Mouse (Mus musculus) heart, postnatal 14 days (tissue): ENCODE results near the gene Fam168a. TPM values are rescaled to one million over a fixed set of nuclear protein-coding genes. Genes with fewer than 3 reads are reported as not detected.
A peak's percentile ranks its signal among the peaks of the same experiment; 100 is the strongest.
"Not testable (repeated sequence)": the region's sequence is repeated elsewhere in the genome, so short reads cannot be mapped to it uniquely, and the experiment has no call there.

ENCODE experiments used
- DNase-seq, 2 experiments: peaks; one replicate each; pipeline ENCODE4 v3.0.0; 2021 to 2022
- intact Hi-C: fragments of 180-260 bp; cut with DNase I; formaldehyde crosslinking; loops from one replicate; pipeline ENCODE4 v1.15.1; 2025
- total RNA-seq, 2 experiments: library from RNA; stranded (reverse); gene quantifications; 2 replicates each; pipeline ENCODE4 v1.2.3; 2021

The Fam168a gene
- total RNA-seq, 2 experiments from 2014 or later, result 46.6 to 50.7 TPM

- intact Hi-C loops, result no loop called here
- DNase-seq, result no peak
Observed at GRCm38 (mm10) chr7:100699771-100700770, 6.4 kb upstream of the Fam168a start.

- no peak for DNase-seq
- intact Hi-C loops, result loop anchor here (5.0 kb wide), 1 partner anchor 90 kb away; no protein-coding TSS in a partner anchor
Observed at GRCm38 (mm10) chr7:100706883-100707480, 547 bp downstream of the Fam168a start.

DNA sequence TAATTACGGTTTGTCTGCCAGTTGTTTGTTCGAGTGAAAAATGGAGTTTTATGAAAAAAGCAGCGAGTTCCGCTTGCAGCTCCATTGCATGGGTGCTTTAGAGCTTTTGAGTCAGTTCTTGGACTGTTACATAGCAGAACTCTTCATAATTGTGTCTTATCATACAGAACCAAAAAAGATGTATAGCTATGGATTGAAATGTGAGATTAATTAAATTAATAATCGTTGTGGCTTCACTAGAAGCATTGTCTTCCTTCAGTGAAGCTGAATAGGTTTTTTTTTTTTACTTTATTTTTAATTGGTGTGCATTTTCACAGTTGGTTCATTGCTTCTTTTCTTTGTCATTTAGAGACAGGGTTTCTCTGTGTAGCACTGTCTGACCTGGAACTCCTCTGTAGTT lies 12.3 kb downstream of the Fam168a start:
- intact Hi-C loops, result no loop called here
- no peak for DNase-seq

- no peak for DNase-seq
- intact Hi-C loops, result no loop called here
Observed at GRCm38 (mm10) chr7:100722268-100722667, 15.8 kb downstream of the Fam168a start.

DNA sequence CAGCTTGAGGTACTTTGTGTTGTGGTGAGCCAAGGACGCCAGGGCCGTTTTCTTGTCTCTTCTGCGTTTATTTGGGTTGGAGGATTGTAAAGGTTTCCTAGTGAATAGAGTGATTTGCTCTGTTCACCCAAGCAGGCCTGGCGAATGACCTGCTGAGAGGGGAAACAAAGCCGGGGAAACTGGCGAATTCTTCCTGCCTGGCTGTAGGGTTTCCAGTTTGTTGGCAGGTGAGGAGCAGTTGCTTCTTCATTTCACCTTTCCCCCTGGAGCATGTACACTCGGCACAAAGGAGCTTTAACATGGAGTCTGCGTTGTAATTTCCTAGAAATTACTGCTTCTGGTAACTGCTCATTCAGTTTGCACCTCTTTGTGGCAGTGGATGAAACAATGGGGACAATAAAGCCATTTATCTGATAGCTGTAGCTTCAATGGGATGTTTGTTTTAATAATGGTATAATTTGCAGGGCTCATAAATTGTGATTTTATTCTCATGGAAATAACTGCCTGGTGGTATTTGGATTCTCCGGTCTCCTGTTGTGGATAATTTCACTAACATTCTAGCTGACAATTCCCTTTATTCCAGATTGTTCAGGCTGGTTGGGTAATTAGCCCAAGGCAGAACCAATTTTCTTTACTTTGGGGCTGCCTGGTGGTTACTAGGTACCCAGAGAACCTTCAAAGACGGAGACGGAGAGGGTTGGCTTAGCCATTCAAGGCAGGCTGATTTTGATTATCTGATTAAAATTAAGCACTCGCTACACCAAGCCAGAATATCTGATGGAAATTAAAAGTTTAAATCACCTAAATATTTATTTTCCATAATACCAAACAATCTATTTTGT lies 17.2 kb downstream of the Fam168a start:
- DNase-seq, result no peak
- intact Hi-C loops, result no loop called here

DNA sequence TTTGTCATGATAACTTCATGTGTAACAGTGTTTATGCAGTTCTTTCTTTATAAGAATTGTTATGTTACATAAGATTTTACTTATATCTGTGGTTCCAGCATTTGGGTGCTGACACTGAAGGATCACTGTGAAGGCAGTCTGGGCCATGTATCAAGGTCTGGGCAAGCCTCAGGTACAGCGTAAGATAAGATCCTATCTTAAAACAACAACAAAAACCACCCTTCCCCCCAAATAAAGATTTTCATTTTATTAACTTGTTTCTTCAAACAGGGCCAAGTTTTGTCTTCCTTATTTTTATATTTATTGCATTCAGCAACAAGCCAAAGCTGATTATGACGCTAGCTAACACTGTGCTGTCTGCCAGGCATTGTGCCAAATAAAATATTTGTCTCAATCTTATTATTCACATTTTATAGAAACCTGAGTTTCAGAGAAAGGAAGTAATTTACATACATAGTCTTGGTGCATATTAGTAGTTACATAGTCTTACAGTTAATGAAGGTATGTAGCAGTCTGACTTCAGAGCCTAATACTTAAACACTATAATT lies 21.2 kb downstream of the Fam168a start:
- no peak for DNase-seq
- intact Hi-C loops, result no loop called here

GRCm38 (mm10) chr7:100729778-100730177 lies 23.3 kb downstream of the Fam168a start:
- no peak for DNase-seq
- intact Hi-C loops, result no loop called here

DNA sequence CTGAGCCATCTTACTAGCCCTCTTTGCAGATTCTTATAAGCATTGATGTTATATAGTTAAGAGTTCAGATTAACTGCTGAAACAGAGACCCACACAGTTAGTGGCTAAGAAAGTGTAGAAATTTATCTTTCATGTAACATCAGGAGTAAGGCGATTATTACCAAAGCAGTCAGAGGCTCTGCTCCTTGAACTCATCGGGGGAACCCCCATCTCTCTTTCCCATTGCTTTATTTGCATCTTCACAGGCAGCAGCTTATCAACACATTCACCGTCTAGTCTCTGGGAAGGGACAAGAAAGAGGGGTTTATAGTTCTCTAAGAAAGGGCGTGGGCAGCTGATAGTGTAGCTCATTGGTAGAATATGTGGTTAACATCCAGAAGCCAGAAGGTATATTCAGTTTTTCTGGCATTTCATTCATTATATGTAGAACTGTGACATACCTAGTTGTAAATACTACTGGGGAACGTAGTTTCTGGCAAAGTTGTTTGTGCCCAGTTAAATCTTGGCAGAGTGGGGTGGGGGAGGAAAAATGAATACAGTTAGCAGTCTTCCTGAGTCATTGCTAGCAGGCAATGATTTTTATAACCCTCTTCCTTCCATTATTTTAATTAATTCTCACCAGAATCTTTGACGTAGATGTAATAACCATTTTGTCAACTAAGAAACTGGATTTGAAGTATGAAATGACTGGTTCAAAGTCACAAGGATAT lies 26.1 kb downstream of the Fam168a start:
- DNase-seq, result no peak
- intact Hi-C loops, result no loop called here

GRCm38 (mm10) chr7:100733051-100733813 lies 26.8 kb downstream of the Fam168a start:
- DNase-seq, result peak; percentile 10 to 33
- intact Hi-C loops, result no loop called here

GRCm38 (mm10) chr7:100734201-100734600 lies 27.8 kb downstream of the Fam168a start:
- no peak for DNase-seq
- intact Hi-C loops, result no loop called here

DNA sequence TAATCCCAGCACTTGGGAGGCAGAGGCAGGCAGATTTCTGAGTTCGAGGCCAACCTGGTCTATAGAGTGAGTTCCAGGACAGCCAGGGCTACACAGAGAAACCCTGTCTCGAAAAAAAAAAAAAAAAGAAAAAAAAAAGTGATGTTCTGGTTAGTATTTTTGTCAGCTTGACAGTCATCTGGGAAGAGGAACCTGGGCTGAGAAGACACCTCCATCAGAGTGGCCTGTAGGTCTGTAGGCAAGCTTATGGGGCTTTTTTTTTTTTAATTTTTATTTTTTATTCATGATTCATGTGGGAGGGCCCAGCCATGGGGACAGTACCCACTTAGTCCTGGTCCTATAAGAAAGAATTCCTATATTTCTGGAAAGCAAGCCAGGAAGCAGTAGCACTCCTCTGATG lies 28.5 kb downstream of the Fam168a start:
- intact Hi-C loops, DNase-seq: not testable (repeated sequence)

DNA sequence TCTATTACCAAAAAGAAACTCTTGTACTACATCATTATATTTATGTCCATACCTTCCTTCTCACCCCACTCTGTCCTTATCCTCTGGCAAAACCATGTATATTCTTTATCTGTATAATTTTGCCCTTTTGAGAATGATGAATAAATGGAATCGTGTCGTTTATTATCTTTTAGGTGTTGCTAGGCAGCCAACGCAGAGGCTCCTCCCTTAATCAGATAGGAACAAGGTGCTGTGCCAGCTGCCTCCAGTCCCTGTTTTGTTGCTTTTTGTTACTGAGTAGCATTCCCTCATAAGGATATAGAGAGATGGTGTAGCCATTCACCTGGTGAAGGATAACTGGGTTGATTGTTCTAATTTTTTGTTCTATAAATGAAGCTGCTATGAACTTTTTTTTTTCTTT lies 29.7 kb downstream of the Fam168a start:
- no peak for DNase-seq
- intact Hi-C loops, result no loop called here

- intact Hi-C loops, result no loop called here
- DNase-seq, result no peak
Observed at GRCm38 (mm10) chr7:100744372-100744771, 37.9 kb downstream of the Fam168a start.

DNA sequence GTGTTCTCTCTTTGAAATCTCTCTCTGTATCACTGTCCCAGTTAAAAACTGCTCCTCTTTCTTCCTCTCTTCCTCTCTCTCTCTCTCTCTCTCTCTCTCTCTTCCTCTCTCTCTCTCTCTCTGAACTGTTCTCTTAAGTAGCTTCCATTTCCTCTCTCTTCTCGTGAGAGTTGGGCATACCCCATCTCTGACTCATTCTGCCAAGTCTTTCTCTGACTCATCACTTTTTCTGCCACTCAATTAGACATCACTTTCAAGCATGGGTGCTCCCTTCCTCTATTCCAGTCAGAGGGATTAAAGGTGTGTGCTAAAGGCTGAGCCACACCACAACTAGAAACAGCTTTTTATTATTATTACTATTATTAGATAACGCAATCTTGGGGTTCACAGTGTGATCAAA lies 43.7 kb downstream of the Fam168a start:
- no peak for DNase-seq
- intact Hi-C loops, result no loop called here

- intact Hi-C loops, result no loop called here
- DNase-seq, result no peak
Observed at GRCm38 (mm10) chr7:100758718-100759117, 52.3 kb downstream of the Fam168a start.

GRCm38 (mm10) chr7:100762726-100763125 lies 56.3 kb downstream of the Fam168a start:
- DNase-seq, result no peak
- intact Hi-C loops, result no loop called here

GRCm38 (mm10) chr7:100767568-100767967 lies 61.1 kb downstream of the Fam168a start:
- DNase-seq, result no peak

GRCm38 (mm10) chr7:100768009-100768408 lies 61.6 kb downstream of the Fam168a start:
- DNase-seq, result no peak
- intact Hi-C loops, result no loop called here

More at GRCm38 (mm10) chr7:100767568-100767967, 61.1 kb downstream of the Fam168a start:
- intact Hi-C loops, result no loop called here

DNA sequence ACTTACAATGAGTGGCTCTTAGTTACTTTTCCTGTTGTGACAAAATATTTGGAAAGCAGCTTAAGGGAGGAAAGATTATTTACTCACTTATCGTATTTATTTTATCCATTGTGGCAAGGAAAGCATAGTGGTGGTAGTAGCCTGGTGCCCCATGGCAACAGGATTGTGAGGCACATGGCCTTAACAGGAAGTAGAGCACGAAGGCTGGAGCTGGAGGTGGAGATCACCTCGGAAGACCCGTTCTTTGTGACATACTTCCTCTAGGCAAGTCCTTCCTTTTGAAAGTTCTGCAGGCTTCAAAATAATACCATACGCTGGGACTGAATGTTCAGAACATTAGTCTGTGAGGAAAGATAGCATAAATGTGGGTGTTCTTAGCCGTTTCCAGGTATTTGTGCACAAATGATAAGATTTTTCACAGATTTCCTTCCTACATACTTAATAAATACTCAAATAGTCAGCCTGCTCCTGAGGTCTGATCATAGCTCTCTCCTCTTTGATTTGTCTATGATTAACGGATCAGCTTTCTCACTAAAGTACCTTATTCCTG lies 63.2 kb downstream of the Fam168a start:
- DNase-seq, result no peak
- intact Hi-C loops, result no loop called here
